Mouse (Mus musculus) midbrain, embryonic 10.5 days (tissue): ENCODE measurements around the gene Cxcr4. TPM values are rescaled to one million over a fixed set of nuclear protein-coding genes. Genes with fewer than 3 reads are reported as not detected.
A peak's percentile ranks its signal among the peaks of the same experiment; 100 is the strongest.

Experiments
- DNase-seq: peaks from one replicate; pipeline ENCODE4 v3.0.0-alpha.2; 2017; ENCODE audit warnings: low spot score
- H3K27ac ChIP-seq: fragments of 300-500 bp; sonication (generic); replicated peaks from 2 replicates; pipeline ENCODE4 v1.5.1; 2016; ENCODE audit warnings: mild to moderate bottlenecking
- H3K27me3 ChIP-seq: fragments of 300-500 bp; sonication (generic); 2 replicates; pipeline ENCODE4 v1.6.1; 2016; ENCODE audit warnings: low read depth, mild to moderate bottlenecking; ENCODE audit not compliant: poor library complexity, severe bottlenecking
- H3K36me3 ChIP-seq: fragments of 300-500 bp; sonication (generic); 2 replicates; pipeline ENCODE4 v1.6.1; 2016; ENCODE audit warnings: mild to moderate bottlenecking, moderate library complexity
- H3K4me1 ChIP-seq: fragments of 300-500 bp; sonication (generic); 2 replicates; pipeline ENCODE4 v1.6.1; 2016
- H3K4me3 ChIP-seq: fragments of 300-500 bp; sonication (generic); 2 replicates; pipeline ENCODE4 v1.5.1; 2016; ENCODE audit warnings: mild to moderate bottlenecking, moderate library complexity
- H3K9me3 ChIP-seq: fragments of 300-500 bp; sonication (generic); replicated peaks from 2 replicates; pipeline ENCODE4 v1.6.1; 2016; ENCODE audit warnings: mild to moderate bottlenecking
- WGBS: fragments of 180-500 bp; shearing (Covaris S2); methylation state at CpG from one replicate; pipeline ENCODE4 v1.1.7; 2016; 5-methylcytosine and 5-hydroxymethylcytosine counted together
- polyA plus RNA-seq: library from polyadenylated mRNA; unstranded; fragments of >200 nt; fragmentation: Nextera tagmentation; extraction: Ambion mirVana; gene quantifications from 2 replicates; pipeline ENCODE4 v1.2.1, GENCODE M21; 2016

The Cxcr4 gene
- polyA plus RNA-seq, 1 experiment from 2014 or later: 18.6 TPM

DNA sequence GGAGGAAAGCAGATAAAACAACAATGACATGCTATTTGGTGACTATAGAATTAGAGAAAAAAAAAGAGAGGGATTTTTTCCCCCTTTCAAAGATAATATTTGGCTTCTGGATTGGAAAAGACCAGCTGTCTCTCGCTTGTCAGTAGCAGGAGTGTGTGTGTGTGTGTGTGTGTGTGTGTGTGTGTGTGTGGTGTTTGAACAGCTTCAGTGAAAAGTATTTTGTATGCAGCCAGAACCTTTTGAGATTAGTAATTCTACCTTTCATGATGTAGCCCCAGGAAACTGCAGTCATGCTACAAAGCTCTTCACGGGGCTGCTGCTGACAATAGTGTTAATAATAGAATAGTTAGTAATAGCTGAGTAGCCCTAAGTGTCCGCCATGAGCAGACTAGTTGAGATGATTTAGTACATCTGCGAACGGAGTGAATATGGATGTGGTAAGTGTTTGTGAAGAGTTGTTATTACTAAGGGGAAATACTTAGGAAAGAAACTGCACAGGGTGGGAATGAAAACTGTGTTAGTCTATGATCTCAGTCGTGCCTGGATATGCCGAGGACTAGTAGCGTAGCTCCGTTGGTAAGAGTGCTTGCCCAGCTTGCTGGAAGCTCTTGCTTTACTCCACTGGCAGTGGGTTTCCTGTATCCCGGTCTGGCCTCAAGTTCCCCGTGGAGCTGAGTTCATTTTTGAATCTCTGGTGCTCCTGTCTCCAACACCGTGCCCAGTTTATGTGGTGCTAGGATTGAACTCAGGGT, 2.4 kb upstream of the Cxcr4 start:
- H3K4me1 ChIP-seq: peaks cover 72% of the 10 kb centered on the region
- peaks cover 3% of the 10 kb centered on the region for H3K36me3 ChIP-seq
- peak; percentile 35 for DNase-seq
- peak overlapping the region; percentile 71; the same call in 1 of the 2 replicates for H3K4me3 ChIP-seq
- peak overlapping the region; percentile 98 for H3K27ac ChIP-seq
- WGBS: 29% methylated on average over 12 of the region's 12 CpGs
- no peaks in the 10 kb centered on the region for H3K9me3 ChIP-seq
- peaks cover under 1% of the 10 kb centered on the region for H3K27me3 ChIP-seq

DNA sequence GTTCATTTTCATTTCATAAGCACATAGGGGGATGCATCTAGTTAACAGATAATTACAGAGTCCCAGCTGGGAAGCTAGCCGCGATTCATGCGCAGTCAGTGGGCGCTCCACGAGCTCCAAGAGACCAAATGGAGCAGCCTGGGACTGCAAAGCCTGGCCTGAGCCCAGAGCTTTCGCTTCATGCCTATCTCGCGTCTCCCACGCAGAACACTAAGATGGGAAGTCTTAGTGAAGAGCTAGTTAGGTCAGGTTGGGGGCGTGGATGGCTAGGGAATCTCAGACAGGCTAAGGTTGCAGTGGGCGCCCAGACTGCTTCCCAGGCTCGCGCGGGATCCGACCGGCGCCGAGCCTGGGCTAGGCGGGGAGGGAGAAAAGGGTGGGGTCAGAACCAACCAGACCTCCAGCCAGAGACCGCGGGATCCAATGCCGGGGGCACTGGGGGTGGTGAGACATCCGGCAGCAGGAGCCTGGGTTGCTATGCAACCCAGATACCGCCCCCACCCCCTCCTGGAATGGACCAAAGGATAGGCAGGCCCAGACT, 938 bp upstream of the Cxcr4 start:
- Histone ChIP-seq H3K27ac (peak overlapping the region; percentile 98), H3K27me3 (peaks cover 8% of the 10 kb centered on the region), H3K4me1 (peaks cover 78% of the 10 kb centered on the region), H3K4me3 (peak overlapping the region; percentile 71), H3K9me3 (no peaks in the 10 kb centered on the region), H3K36me3 (peaks cover 17% of the 10 kb centered on the region)
- peak; percentile 77 for DNase-seq
- under 1% methylated on average over 24 of the region's 24 CpGs for WGBS

DNA sequence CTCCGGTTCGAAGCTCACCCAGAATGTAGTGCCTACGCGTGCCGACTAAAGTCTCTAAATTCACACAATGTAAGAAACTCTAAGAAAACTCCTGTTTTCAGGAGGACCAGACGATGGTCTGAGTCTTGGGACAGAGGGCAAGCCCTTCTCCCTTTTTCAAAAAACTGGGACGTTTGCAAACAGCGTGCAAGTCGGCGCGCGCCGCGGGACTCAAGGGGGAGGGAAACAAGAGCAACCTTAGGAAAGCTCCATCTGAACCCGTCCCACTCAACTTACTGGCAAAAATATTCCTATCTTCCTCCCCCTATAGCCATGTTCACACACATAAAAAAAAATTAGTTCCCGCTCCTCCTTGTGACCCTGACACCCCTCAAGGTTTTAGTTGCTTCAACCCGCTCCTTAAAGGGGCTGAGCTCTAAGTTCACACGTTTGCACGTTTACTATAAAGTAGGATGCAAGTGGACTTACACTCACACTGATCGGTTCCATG, 327 bp downstream of the Cxcr4 start:
- WGBS: under 1% methylated on average over 20 of the region's 20 CpGs

DNA sequence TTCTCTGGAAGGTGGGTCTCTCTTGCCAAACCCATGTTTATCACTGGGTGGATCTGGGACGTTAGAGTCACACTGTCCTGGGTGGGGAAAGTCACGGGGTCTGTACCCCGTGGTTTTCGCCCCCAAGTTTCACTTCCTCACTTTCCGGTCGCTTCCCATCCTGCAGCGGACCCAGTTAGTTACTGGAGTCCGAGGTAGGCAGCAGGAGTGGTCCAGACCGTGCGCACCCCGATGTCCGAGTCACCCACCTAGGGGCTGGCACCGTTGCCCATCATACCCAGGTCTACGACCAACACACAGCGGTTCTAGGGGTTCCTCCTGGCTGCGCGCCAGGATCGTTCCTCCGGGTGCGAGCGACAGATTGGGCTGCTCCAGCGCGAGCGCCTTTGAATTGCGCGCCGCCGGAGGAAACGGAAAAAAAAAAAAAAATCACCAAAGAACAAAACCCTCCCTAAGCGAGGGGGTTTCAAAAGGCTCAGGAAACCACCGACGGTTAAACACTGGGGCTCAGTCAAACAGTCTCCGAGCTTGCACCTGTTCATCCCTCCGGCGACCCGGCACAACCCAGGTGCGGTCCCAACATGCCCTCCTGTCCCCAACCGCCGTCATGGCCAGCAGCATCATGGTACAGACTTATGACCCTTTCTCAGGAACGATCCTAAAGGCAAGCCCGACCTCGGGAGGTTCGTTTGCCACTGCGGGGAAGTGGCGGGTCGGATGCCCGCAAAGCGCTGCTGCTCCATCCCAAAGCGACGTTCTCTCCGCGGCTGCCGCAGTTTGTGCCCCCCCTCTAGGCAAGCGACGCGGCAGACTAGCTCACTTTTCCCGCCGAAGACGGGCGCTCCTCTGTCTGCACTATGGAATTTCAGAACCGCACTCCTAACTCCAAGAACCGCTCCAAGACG, 1.0 kb downstream of the Cxcr4 start:
- under 1% methylated on average over 63 of the region's 63 CpGs for WGBS
- Histone ChIP-seq H3K4me1 (peaks cover 78% of the 10 kb centered on the region), H3K9me3 (no peaks in the 10 kb centered on the region), H3K4me3 (peak overlapping the region; percentile 71), H3K27me3 (peaks cover 8% of the 10 kb centered on the region; the same call in 1 of the 2 replicates), H3K36me3 (peaks cover 25% of the 10 kb centered on the region), H3K27ac (peak overlapping the region; percentile 98)
- peak; percentile 63 for DNase-seq

More for the DNA sequence above, 327 bp downstream of the Cxcr4 start:
- Histone ChIP-seq H3K36me3 (peaks cover 25% of the 10 kb centered on the region), H3K4me1 (peaks cover 78% of the 10 kb centered on the region), H3K9me3 (no peaks in the 10 kb centered on the region), H3K27ac (peak overlapping the region; percentile 98), H3K4me3 (peak overlapping the region; percentile 71), H3K27me3 (peaks cover 8% of the 10 kb centered on the region; the same call in 1 of the 2 replicates)
- peak; percentile 64 for DNase-seq

DNA sequence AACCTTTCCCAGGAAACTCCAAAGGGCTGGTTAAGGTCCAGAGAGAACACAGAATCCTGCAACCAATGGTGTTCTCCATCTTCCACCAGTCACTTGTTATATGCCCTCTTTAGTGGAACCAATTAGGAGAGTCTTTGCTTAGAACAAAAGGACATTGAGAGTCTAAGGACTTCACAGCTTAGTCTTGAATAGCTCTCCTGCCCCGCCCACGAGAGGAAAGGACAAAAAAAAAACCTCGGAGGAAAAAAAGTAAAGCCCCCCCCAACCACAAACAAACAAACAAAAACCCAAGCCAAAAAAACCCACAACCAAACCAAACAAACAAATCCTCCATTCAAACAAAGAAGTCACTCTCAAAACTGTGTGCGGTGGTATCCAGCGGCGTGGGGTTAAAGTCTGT, 2.1 kb downstream of the Cxcr4 start:
- peak overlapping the region; percentile 98 for H3K27ac ChIP-seq
- no peaks in the 10 kb centered on the region for H3K9me3 ChIP-seq
- peak overlapping the region; percentile 71 for H3K4me3 ChIP-seq
- H3K27me3 ChIP-seq: peaks cover 8% of the 10 kb centered on the region; the same call in 1 of the 2 replicates
- no peak for DNase-seq
- H3K4me1 ChIP-seq: peaks cover 78% of the 10 kb centered on the region
- WGBS: 2% methylated on average over 6 of the region's 6 CpGs
- H3K36me3 ChIP-seq: peaks cover 25% of the 10 kb centered on the region

DNA sequence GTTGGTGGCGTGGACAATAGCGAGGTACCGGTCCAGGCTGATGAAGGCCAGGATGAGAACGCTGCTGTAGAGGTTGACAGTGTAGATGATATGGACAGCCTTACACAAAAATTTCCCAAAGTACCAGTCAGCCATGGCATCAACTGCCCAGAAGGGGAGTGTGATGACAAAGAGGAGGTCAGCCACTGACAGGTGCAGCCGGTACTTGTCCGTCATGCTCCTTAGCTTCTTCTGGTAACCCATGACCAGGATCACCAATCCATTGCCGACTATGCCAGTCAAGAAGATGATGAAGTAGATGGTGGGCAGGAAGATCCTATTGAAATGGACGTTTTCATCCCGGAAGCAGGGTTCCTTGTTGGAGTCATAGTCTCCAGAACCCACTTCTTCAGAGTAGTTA, 2.6 kb downstream of the Cxcr4 start:
- Histone ChIP-seq H3K27ac (peak overlapping the region; percentile 98), H3K9me3 (no peaks in the 10 kb centered on the region), H3K4me3 (peak overlapping the region; percentile 71), H3K27me3 (peaks cover 8% of the 10 kb centered on the region; the same call in 1 of the 2 replicates), H3K4me1 (peaks cover 78% of the 10 kb centered on the region), H3K36me3 (peaks cover 25% of the 10 kb centered on the region)
- peak; percentile 16 for DNase-seq
- 66% methylated on average over 9 of the region's 9 CpGs for WGBS

DNA sequence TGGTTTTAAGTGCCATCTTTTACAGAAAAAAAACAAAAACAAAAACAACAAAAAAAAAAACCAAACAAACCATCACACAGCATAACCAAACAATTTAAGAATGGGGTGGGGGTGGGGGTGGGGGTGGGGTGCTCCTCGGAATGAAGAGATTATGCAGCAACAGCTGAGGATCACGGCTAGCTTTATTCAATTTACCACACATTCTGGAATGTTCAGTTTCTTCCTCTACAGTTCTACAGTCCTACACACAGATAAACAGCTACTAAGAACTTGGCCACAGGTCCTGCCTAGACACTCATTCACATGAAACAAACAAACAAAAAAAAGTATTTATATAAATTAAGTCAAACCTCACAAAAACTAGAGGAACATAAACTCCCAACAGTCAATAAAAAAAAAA, 3.8 kb downstream of the Cxcr4 start:
- H3K36me3 ChIP-seq: peaks cover 25% of the 10 kb centered on the region
- peaks cover 8% of the 10 kb centered on the region; the same call in 1 of the 2 replicates for H3K27me3 ChIP-seq
- peak overlapping the region; percentile 86 for H3K27ac ChIP-seq
- 22% methylated on average over 2 of the region's 2 CpGs for WGBS
- H3K4me3 ChIP-seq: peak overlapping the region; percentile 44
- no peak for DNase-seq
- no peaks in the 10 kb centered on the region for H3K9me3 ChIP-seq
- peaks cover 78% of the 10 kb centered on the region for H3K4me1 ChIP-seq

DNA sequence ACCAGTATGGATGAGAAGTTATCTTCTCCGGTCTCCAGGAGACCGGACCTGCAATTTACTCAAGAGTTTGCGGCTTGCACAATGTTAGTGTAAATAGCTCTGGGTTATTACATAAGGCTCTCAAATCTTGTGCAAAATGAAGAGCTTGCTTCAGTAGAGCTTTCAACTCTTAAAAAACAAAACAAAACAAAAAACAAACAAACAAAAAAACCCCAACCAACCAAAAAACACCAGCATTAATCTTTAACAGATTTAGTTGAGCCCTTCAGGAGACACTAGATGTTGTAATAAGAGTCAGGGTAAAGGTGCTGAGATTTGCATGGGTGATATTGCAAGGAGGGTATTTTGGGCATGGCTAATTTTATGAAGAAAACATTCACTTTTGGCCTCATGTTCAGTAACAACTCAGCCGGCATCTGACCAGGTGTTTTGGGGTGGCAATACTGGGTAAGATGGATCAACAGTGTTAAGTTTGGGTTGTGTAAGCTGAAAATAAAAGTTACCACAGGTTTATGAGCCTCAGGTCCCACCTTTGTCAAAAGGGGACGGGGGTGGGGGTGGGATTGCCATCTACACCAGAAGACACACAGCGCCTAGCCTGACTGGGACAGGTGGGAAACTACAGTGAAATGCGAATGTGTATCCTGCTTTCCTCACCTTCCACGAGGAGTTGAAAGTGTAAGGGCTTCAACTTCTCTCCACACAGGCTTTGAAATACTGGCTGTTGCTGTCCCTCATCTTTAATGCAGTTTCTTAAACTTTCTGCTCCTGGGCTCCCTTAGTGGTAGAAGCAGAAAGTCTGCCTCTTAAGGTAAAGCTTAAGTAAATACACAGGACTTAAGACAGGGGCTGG, 4.9 kb downstream of the Cxcr4 start:
- Histone ChIP-seq H3K27me3 (peaks cover 8% of the 10 kb centered on the region; the same call in 1 of the 2 replicates), H3K4me1 (peaks cover 71% of the 10 kb centered on the region), H3K9me3 (no peaks in the 10 kb centered on the region), H3K36me3 (peaks cover 25% of the 10 kb centered on the region), H3K27ac (peak overlapping the region; percentile 86), H3K4me3 (peak overlapping the region; percentile 44)
- DNase-seq: peak; percentile 18
- 41% methylated on average over 8 of the region's 8 CpGs for WGBS

DNA sequence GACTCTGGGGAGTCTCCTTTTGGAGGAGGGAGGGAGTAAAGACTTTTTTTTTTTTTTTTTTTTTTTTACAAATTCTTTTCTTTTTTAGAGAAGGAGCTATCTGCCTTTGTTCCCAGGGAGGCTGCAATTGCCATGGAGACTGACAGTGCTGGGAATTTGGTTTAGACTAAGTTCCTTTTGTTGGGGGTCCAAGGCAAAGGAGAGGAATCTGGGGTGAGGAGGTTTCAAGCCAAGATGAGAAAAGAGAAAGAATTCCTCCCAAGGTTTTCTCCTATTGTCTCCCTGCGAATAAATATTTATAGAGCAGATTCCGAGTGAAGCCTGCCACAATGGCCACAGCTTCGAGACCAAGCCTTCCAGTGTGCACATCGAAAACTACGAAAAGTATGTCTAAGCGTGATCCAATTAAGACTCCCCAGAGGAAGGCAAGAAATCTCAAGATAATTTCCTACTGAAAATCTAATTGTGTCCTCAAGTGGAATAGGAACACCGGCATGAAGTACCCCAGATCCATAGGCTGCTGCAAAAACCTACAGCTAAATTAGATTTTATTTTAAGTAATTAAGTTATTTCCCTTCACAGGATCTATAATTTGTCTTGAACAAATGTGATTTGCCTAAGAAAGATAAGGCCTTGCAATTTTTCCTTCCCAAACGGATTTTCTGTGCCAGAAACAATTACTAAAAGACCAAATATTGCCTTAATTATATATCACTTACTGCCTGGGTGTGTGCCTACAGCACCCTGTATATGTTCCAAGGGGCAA, 5.7 kb downstream of the Cxcr4 start:
- H3K27ac ChIP-seq: peak overlapping the region; percentile 86
- peak; percentile 81 for DNase-seq
- 15% methylated on average over 8 of the region's 8 CpGs for WGBS
- H3K36me3 ChIP-seq: peaks cover 26% of the 10 kb centered on the region
- peak overlapping the region; percentile 44 for H3K4me3 ChIP-seq
- no peaks in the 10 kb centered on the region for H3K9me3 ChIP-seq
- peaks cover 8% of the 10 kb centered on the region; the same call in 1 of the 2 replicates for H3K27me3 ChIP-seq
- H3K4me1 ChIP-seq: peaks cover 70% of the 10 kb centered on the region

DNA sequence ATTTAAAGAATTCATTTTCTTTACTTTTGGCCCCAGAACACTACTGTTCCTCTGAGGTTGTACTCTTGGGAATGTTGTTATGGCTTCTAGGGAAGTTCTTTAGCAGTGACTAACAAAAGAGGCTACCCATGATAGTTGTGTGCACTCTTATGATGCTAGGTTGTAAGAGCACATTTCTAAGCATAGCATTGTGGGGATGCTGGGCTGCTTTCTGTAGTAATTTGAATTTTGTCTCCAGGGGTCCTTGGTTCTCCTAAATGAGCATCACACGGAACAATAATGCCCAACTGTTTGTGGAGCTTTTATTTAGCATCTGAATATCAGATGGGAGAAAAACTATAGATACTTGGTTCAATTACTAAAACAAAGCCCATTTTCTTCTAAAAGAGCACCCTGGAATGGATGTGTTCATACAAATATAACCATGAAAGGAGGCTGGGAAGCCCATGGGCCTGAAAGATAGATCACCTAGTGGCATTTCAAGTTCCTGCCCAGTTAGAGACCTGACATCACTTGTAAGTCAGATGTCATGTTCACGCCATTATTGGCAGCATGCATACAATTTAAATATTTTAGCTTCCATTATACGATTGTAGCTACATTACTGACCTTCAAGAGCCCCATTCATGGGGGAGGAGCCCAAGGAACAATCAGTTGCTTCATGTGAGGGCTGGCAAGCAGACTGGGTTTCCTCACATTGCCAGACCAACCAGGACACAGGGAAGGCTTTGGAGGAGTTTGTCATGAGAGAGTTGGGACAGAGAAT, 6.5 kb downstream of the Cxcr4 start:
- peak; percentile 75 for DNase-seq
- H3K4me1 ChIP-seq: peaks cover 70% of the 10 kb centered on the region

More for the DNA sequence above, 6.5 kb downstream of the Cxcr4 start:
- Histone ChIP-seq H3K36me3 (peaks cover 32% of the 10 kb centered on the region), H3K27me3 (peaks cover 8% of the 10 kb centered on the region; the same call in 1 of the 2 replicates), H3K27ac (peak overlapping the region; percentile 86), H3K4me3 (peak overlapping the region; percentile 22; the same call in 1 of the 2 replicates), H3K9me3 (peaks cover 7% of the 10 kb centered on the region; the same call in 1 of the 2 replicates)
- WGBS: 28% methylated on average over 3 of the region's 3 CpGs
